Comparison of ENCODE assay signal across 24 mouse cellular contexts in the genomic region with DNA sequence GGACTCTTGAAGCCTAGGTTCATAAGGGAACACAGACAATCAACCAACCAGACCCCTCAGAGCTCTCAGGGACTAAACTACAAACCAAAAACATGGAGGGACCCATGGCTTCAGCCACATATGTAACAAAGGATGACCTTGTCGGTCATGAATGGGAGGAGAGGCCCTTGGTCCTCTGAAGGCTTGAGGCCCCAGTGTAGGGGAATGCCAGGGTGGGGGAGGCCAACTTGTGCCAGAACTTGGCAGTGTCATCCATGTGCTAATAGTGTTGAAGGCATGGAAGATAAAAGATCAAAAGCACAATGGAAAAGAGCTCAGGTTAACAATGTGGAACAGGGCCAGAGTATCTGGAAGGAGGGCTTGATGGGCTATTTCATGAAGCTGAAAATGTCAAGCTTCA. TPM values are rescaled to one million over a fixed set of nuclear protein-coding genes. Genes with fewer than 3 reads are reported as not detected.
"Had no signal": no experiment of that assay in that cellular context is flagged by ENCODE, and none has a peak within 500 bp of the region (broad histone marks: within the 10 kb centered on the region; RNA-seq: fewer than 3 reads in every experiment).

No protein-coding gene starts in this region.

- H3K27ac ChIP-seq: layer of hippocampus, adult 2 months; liver, embryonic 13.5 days had no signal

- H3K36me3 ChIP-seq: liver, embryonic 13.5 days had no signal

- DNase-seq: kidney, postnatal 14 days; layer of hippocampus, adult 9-11 months; liver, embryonic 13.5 days; lung, adult 2 months; lung, postnatal 14 days; lung, postnatal 4 days; midbrain, embryonic 14.5 days; thymus, adult 18-20 months; thymus, postnatal 36 days had no signal

- H3K4me2 ChIP-seq: liver, embryonic 13.5 days; midbrain, embryonic 11.5 days had no signal

- H3K9ac ChIP-seq: liver, embryonic 13.5 days had no signal

- H3K4me1 ChIP-seq: liver, embryonic 13.5 days had no signal

- H3K27me3 ChIP-seq: liver, embryonic 13.5 days had no signal

- H3K9me3 ChIP-seq: liver, embryonic 13.5 days had no signal

- H3K4me3 ChIP-seq: layer of hippocampus, adult 2 months; liver, embryonic 13.5 days had no signal

RNA-seq across cellular contexts. Expression of gene 1700057G04Rik, which starts 10.9 kb away (rescaled TPM):
- polyA plus RNA-seq: large intestine, adult 2 months; limb, embryonic 11.5 days; limb, embryonic 14.5 days; liver, adult 2 months; liver, embryonic 13.5 days; liver, embryonic 16.5 days; lung, adult 2 months; lung, embryonic 16.5 days; midbrain, embryonic 11.5 days; midbrain, embryonic 14.5 days; midbrain, postnatal 0 days; neural tube, embryonic 11.5 days; neural tube, embryonic 14.5 days; small intestine, adult 2 months; spleen, adult 2 months; stomach, embryonic 16.5 days; urinary bladder, adult 2 months had no signal

RNA-seq across cellular contexts. Expression of gene Plscr2, which starts 22.9 kb away (rescaled TPM):
- polyA plus RNA-seq: neural tube, embryonic 11.5 days; neural tube, embryonic 14.5 days had no signal
